Mouse (Mus musculus): Measurements from ENCODE around the gene Cdk6. TPM values are rescaled to one million over a fixed set of nuclear protein-coding genes. Genes with fewer than 3 reads are reported as not detected.
A peak's percentile ranks its signal among the peaks of the same experiment; 100 is the strongest.
"Not testable (repeated sequence)": the region's sequence is repeated elsewhere in the genome, so short reads cannot be mapped to it uniquely, and the experiment has no call there.

Cdk6 gene
- polyA plus RNA-seq, 1 experiment from 2014 or later = 28.1 TPM

DNA sequence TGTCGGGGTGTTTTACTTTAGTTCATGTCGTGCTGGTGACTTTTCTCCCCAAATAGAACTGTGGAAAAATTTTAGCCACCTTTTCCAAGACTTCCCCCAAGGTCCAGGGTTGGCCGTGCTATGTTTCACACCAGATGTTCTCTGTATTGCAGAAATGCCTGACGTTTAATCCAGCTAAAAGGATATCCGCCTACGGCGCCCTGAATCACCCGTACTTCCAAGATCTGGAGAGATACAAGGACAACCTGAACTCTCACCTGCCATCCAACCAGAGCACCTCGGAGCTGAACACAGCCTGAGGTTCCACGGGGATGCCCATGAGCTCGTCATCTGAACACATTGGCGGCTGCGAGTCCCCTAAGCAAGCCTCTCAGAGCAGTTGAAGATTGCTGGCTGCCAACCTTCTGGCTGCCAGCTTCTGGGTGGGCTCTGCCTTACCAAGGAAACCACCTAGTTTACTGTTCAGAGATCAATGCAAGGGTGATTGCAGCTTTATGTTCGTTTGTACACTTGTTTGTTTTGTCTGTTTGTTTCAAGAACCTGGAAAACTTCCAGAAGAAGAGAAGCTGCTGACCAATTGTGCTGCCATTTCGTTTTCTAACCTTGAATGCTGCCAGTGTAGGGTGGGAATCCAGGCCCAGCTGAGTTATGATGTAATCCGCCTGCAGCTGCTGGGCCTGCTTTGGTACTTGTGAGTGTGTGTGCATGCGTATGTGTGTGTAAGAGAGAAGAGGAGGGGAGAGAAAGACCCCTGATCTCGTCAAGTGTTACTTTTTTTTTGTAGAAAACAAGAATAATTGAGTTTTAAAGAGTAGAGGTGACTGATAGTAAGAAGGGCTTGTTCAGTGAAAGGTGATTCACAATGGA lies 179.4 kb downstream of the Cdk6 start:
- H3K4me3 ChIP-seq = no peak overlapping the region
- WGBS = 81% methylated on average over 18 of the region's 18 CpGs
- no peak for ATAC-seq (ENCODE audit: extremely low read depth, insufficient number of reproducible peaks, low FRiP score, low TSS enrichment)

DNA sequence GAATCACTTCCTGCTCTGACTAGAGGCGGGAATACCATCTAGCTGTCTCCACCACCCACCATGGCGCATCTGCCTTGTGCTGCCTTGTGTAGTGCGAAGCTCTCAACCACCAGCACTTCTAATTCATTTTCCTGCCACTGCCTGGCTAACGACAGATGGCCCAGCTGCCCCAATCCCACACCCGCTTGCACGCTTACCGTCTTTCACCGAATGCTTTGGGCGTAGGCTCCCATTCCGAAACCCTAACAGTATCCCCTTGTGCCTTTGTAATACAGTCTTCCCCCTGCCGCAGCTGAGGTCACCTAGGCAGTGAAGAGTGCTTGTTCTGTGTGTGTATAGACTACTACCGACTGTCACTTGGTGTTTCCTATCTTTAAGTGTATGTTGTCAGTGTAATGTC lies 180.5 kb downstream of the Cdk6 start:
- Histone ChIP-seq H3K4me3 (no peak overlapping the region), H3K4me1 (no peaks in the 10 kb centered on the region), H3K27ac (replicated peaks) (no peak overlapping the region), H3K27me3 (replicated peaks) (no peaks in the 10 kb centered on the region), H3K9me3 (no peaks in the 10 kb centered on the region), H3K9ac (no peak overlapping the region), H3K4me2 (no peak overlapping the region), H3K36me3 (peaks cover 65% of the 10 kb centered on the region)
- WGBS = 80% methylated on average over 12 of the region's 12 CpGs
- ATAC-seq (ENCODE audit: extremely low read depth, insufficient number of reproducible peaks, low FRiP score, low TSS enrichment) = no peak

More for the DNA sequence above, 179.4 kb downstream of the Cdk6 start:
- H3K36me3 ChIP-seq = peaks cover 63% of the 10 kb centered on the region
- H3K9me3 ChIP-seq = no peaks in the 10 kb centered on the region
- no peak overlapping the region for H3K4me2 ChIP-seq
- H3K4me1 ChIP-seq = no peaks in the 10 kb centered on the region
- H3K27me3 ChIP-seq (replicated peaks) = no peaks in the 10 kb centered on the region
- H3K9ac ChIP-seq = no peak overlapping the region
- no peak overlapping the region for H3K27ac ChIP-seq (replicated peaks)

DNA sequence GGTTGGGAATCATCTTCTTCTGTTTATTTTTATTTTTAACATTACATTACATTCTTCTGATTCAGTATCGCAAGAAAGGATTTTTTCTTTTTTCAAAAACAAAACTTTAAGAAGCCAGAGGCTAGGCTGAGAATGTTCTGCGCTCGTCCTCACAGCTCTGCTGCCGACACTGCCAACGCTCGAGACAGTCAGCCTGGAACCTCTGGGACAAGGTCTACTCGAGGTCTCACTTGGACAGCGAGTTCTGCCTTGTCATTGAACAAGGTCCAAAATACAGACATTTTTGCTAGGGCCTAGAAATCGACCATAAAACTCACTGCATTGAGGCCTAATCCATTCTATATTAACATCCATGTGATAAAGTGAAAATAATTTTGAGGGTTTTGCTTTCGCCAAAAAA lies 181.5 kb downstream of the Cdk6 start:
- no peak overlapping the region for H3K9ac ChIP-seq
- no peaks in the 10 kb centered on the region for H3K4me1 ChIP-seq
- no peak overlapping the region for H3K4me2 ChIP-seq
- WGBS = 84% methylated on average over 10 of the region's 10 CpGs
- H3K9me3 ChIP-seq = no peaks in the 10 kb centered on the region
- no peak for ATAC-seq (ENCODE audit: extremely low read depth, insufficient number of reproducible peaks, low FRiP score, low TSS enrichment)
- peaks cover 64% of the 10 kb centered on the region for H3K36me3 ChIP-seq
- H3K27me3 ChIP-seq (replicated peaks) = no peaks in the 10 kb centered on the region
- H3K27ac ChIP-seq (replicated peaks) = no peak overlapping the region
- no peak overlapping the region for H3K4me3 ChIP-seq

DNA sequence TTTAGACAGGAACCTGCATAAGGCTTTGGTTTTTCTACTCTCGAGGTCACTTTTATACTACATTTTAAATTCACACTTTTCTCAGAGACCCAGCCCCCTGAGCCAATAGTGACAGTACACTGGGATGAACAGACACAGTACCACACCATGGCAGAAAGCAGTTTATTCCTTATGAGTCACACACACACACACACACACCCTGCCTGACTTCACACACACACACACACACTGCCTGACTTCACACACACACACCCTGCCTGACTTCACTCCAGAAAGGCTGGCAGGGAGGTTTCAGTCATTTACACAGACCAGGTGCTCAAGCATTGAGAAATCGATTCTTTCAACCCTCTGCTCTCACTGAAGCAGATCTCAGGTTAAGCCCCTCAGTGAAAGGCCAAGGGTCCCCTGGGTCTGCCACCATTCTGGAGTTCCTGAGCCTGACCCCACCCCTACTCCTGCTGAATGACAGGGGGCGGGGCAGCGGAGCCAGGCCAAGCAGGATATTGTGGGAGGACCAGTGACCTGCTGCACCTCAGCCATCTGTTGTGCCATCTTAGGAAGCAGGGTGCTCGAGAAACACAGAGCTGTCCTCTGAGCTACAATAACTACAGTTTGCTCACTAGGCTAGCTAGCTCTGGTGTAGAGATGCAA lies 185.9 kb downstream of the Cdk6 start:
- H3K4me1 ChIP-seq = no peaks in the 10 kb centered on the region

DNA sequence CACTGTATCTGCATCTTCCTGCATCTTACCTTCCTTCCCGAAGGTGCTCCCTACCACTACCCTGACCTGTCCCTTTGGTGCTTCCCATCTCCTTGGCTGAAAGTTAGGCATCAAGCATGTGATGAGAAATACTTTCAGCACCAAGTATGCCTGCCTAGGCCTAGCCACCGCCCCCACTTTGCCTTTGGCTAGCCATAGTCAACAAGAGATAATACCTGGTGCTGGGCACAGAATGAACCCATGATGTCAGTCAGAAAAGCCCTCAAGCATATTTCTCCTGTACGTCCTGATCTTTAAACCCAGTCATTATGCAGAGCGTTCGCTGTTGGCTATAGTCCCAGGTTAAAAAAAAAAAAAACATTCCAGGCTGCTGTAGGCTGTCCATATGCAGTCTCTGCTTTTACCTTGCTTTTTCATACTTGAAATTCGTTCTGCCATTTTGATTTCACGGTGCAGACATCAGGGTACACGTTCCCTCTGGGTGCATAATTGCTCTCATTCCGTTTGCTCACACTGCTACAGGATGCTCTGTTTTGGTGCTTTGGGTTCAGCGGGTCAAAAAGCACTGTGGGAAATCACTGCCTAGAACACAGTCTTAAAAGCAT lies 188.4 kb downstream of the Cdk6 start:
- Histone ChIP-seq H3K9ac (no peak overlapping the region), H3K4me3 (no peak overlapping the region), H3K4me2 (no peak overlapping the region), H3K4me1 (no peaks in the 10 kb centered on the region), H3K27ac (replicated peaks) (no peak overlapping the region), H3K27me3 (replicated peaks) (no peaks in the 10 kb centered on the region), H3K36me3 (peaks cover 8% of the 10 kb centered on the region), H3K9me3 (no peaks in the 10 kb centered on the region)
- WGBS = 71% methylated on average over 10 of the region's 10 CpGs
- ATAC-seq (ENCODE audit: extremely low read depth, insufficient number of reproducible peaks, low FRiP score, low TSS enrichment) = no peak

More for the DNA sequence above, 185.9 kb downstream of the Cdk6 start:
- Histone ChIP-seq H3K9me3 (no peaks in the 10 kb centered on the region), H3K36me3 (peaks cover 30% of the 10 kb centered on the region), H3K27ac (replicated peaks) (no peak overlapping the region), H3K27me3 (replicated peaks) (no peaks in the 10 kb centered on the region), H3K9ac (no peak overlapping the region), H3K4me3 (no peak overlapping the region), H3K4me2 (no peak overlapping the region)
- no peak for ATAC-seq (ENCODE audit: extremely low read depth, insufficient number of reproducible peaks, low FRiP score, low TSS enrichment)
- WGBS = 57% methylated on average over 5 of the region's 5 CpGs

DNA sequence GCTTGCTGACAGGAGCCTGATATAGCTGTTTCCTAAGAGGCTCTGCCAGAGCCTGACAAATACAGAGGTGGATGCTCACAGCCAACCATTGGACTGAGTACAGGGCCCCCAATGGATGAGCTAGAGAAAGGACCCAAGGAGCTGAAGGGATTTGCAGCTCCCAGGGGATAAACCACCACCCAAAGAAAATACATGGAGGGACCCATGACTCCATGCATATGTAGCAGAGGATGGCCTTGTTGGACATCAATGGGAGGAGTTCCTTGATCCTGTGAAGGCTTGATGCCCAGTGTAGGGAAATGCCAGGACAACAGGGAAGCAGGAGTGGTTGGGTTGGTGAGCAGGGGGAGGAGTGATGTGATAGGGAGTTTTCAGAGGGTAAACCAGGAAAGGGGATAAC lies 190.8 kb downstream of the Cdk6 start:
- H3K4me1 ChIP-seq; ATAC-seq (ENCODE audit: extremely low read depth, insufficient number of reproducible peaks, low FRiP score, low TSS enrichment); H3K4me3 ChIP-seq; H3K4me2 ChIP-seq; H3K36me3 ChIP-seq; H3K9ac ChIP-seq; H3K27ac ChIP-seq (replicated peaks); H3K9me3 ChIP-seq; H3K27me3 ChIP-seq (replicated peaks): not testable (repeated sequence)

DNA sequence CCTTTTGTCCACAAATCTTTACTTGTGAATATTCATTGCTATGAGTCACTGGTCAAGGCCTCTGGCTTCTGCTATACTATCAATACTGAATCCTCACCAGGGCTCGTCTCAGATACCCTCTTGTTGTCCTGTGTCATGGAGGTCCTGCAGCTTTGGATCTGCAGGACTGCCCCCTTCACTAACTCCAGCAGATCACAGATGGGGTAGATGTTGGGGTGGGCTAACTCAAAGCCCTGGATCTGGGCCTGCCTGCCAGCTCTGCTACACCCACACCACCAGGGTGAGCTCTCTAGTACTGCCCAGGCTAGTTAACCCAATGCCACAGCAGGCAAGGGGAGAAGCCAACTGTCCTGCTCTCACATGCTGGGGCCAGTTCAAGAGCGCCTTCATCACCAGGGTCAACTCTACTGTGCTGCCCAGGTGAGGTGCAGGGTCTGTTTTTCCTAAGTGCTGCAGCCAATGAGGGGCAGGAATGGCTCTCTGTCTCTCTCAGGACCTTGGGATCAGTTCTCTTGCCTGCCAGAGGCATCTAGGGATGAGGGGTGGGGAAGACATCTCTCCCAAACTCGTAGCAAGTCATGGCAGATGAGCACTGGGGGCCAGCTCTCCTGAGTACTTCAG lies 195.4 kb downstream of the Cdk6 start:
- no peak overlapping the region for H3K4me2 ChIP-seq
- no peaks in the 10 kb centered on the region for H3K9me3 ChIP-seq
- no peak overlapping the region for H3K27ac ChIP-seq (replicated peaks)
- no peak overlapping the region for H3K4me3 ChIP-seq
- ATAC-seq (ENCODE audit: extremely low read depth, insufficient number of reproducible peaks, low FRiP score, low TSS enrichment) = no peak
- no peaks in the 10 kb centered on the region for H3K36me3 ChIP-seq
- WGBS = 70% methylated on average over 3 of the region's 3 CpGs
- no peaks in the 10 kb centered on the region; the same call in 1 of the 2 replicates for H3K4me1 ChIP-seq
- H3K9ac ChIP-seq = no peak overlapping the region
- no peaks in the 10 kb centered on the region for H3K27me3 ChIP-seq (replicated peaks)

DNA sequence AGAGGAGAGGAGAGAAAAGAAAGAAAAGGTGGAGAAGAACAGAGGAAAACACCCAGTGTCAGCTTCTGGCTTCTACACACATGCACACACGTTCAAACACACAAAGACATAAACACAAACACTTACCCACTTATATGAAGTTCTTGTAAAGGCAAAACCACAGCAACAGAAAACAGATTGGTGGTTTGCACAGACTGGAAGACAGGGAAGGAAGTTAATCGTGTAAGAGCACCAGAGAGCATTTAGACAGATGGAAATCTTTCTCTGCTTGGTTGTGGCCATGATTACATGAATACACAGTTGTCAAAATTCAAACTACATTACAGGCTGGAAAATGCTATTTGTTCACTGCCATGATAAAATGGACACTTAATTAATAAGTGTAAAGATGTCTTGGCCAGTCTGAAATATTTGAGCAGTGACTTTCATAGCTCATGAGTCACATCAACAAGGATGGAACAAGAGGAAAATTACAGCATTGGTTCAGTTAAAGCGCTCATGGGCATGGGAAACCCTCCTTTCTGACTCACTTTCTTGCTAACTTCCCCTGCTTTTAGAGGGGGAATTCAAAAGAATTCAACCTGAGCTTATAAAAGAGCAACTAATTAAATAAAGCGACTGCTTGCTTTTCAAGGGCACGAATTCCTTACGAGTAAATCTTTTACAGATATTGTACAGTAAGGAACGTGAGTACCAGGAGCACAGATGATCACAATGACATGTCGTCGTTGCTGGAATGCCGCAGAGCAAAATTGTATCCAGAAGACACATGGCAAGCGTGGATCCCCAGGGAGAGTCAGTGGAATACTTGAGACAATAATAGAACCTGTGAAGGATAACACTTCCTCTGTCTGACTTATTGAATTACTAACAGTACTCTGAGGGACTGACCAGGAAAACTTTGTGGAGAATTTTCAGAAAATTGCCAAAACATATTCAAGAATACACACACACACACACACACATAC lies 197.5 kb downstream of the Cdk6 start:
- no peaks in the 10 kb centered on the region; the same call in 1 of the 2 replicates for H3K4me1 ChIP-seq
- H3K4me2 ChIP-seq = no peak overlapping the region
- WGBS = 57% methylated on average over 11 of the region's 11 CpGs

DNA sequence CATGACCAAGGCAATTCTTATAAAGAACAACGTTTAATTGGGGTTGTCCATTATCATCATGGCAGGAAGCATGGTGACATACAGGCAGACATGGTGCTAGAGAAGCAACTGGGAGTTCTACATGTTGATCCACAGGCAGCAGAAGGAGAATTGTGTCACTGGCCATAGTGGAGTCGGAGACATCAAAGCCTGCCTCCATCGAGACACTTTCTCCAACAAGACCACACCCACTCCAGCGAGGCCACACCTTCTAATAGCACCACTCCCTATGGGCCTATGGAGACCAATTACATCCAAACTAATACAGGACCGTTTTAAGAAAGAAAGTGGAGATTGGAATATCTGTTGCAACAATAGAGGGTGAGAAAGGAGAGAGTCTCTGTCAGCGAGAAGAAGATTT lies 200.6 kb downstream of the Cdk6 start:
- Histone ChIP-seq H3K4me3 (no peak overlapping the region), H3K9me3 (no peaks in the 10 kb centered on the region), H3K27me3 (replicated peaks) (no peaks in the 10 kb centered on the region), H3K4me2 (no peak overlapping the region), H3K4me1 (peaks cover 16% of the 10 kb centered on the region), H3K9ac (no peak overlapping the region), H3K27ac (replicated peaks) (no peak overlapping the region), H3K36me3 (peaks cover 4% of the 10 kb centered on the region; the same call in 1 of the 2 replicates)
- ATAC-seq (ENCODE audit: extremely low read depth, insufficient number of reproducible peaks, low FRiP score, low TSS enrichment) = no peak
- 69% methylated on average over 6 of the region's 6 CpGs for WGBS

More for the DNA sequence above, 197.5 kb downstream of the Cdk6 start:
- no peak overlapping the region for H3K4me3 ChIP-seq
- H3K27me3 ChIP-seq (replicated peaks) = no peaks in the 10 kb centered on the region
- H3K9ac ChIP-seq = no peak overlapping the region
- ATAC-seq (ENCODE audit: extremely low read depth, insufficient number of reproducible peaks, low FRiP score, low TSS enrichment) = no peak
- H3K36me3 ChIP-seq = no peaks in the 10 kb centered on the region
- no peak overlapping the region for H3K27ac ChIP-seq (replicated peaks)
- H3K9me3 ChIP-seq = no peaks in the 10 kb centered on the region

DNA sequence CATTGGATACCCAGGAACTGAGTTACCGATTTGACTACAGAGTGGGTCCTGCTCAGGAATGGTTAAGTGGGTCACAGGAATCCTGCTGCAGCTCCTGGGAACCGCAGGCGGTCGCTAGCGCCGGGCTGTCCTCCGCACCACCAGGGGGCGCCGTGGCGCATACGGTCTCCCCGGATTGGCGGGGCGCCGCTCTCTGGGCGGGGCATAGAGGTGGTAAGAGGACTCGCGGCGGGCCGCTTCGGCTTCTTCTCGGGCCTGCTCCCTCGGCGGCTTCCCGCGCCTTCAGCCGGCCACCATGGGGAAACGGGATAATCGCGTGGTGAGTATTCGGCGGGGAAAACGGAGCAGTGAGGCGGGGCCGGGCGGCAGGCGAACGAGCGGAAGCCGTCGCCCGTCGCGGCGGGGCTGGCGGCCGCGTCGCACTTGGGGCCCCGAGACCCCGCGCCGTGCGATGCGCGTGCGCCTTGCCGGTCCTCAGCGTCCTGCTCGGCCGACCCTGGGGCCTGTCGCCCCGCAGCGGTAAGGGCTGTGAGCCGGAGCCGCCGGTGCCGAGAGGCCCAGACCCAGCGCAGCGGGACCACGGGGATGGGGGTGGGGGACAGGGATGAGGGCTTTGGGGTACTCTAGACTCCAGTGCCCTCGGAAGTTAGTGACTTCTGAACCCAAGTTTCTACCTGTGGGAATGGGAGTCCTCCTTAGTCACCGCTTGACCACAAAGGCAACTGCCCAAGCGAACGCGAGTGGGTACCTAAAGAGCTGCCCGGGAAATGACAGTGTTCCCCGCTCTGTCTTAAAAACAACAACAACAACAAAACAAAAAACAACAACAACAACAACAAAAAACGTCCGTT lies 202.6 kb downstream of the Cdk6 start, which contains the start of gene Fam133b:
Gene Fam133b, plus strand, starts transcription at position 205 of the 851 bp plus-strand sequence.
- Histone ChIP-seq H3K9me3 (no peaks in the 10 kb centered on the region), H3K36me3 (peaks cover 10% of the 10 kb centered on the region), H3K27me3 (replicated peaks) (no peaks in the 10 kb centered on the region), H3K9ac (peak within 1 kb of the TSS; percentile 95), H3K4me1 (peaks cover 16% of the 10 kb centered on the region), H3K4me3 (peak within 1 kb of the TSS; percentile 87), H3K4me2 (peak within 1 kb of the TSS; percentile 82), H3K27ac (replicated peaks) (peak within 1 kb of the TSS; percentile 90)
- peak; percentile 96 for ATAC-seq (ENCODE audit: extremely low read depth, insufficient number of reproducible peaks, low FRiP score, low TSS enrichment)
- WGBS = under 1% methylated on average over 76 of the region's 80 CpGs
